Mouse (Mus musculus): Measurements from ENCODE around the gene Mboat2.
A peak's percentile ranks its signal among the peaks of the same experiment; 100 is the strongest.

Gene Mboat2

GRCm38 (mm10) chr12:24907894-24908293 is 77.2 kb downstream of the Mboat2 start:
- no peak for DNase-seq

GRCm38 (mm10) chr12:24909679-24910078 is 79.0 kb downstream of the Mboat2 start:
- no peak for DNase-seq

DNA sequence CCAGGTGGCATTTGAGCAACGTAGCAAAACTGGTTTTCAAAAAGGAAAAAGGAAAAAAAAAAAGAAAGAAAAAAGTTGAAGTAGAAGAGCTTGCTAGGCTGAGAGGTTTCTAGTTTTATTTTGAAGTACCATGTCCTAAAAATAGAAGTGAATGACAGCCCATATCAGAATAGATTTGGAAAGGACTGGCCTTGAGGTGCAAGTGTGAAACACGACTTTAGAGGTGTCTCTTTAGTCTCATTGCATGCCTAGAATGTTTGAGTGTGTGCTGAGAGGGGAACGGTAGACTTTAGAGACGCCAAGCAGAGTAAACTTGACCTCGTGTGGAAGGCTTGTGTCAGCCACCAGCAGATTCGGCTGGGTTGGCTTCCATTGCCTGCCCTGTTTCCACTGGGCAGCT is 81.5 kb downstream of the Mboat2 start:
- no peak for DNase-seq

DNA sequence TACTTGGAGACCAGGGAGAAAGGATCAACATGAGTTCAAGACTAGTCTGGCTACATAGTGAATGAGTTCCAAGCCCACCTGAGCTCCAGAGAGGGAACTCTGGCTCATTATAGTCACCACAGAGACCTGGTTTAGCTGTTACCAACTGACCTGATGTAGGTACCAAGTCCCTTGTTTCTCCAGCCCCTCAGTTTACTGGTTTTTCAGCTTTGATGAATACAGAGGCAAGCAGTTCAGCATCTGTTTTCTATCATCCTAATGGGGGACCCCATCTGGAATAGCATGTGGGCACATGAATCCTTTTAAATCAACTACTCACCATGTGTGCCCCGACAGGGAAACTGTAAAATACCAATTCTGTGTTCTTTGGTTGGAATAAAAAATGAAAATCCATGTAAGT is 82.2 kb downstream of the Mboat2 start:
- no peak for DNase-seq

- DNase-seq: no peak
Observed at GRCm38 (mm10) chr12:24918575-24919262, 88.0 kb downstream of the Mboat2 start.

DNA sequence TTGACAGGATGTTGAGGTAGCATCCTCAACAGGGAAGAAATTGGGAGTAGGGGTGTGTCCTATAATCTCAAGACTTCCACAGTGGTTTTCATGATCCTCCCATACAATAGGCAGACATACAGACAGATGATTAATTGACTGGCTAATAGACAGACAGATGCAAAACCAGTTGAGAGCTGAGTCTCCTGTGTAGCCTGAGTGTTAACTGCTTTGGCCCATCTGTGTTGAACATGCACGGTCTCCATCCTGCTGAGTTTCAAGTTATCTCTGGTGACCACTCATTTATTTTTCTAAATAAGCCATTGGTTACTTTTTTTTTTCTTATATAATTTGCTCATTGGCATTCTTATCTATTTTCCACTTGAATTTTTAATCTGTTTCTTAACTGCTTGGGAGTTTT is 90.2 kb downstream of the Mboat2 start:
- DNase-seq: no peak

DNA sequence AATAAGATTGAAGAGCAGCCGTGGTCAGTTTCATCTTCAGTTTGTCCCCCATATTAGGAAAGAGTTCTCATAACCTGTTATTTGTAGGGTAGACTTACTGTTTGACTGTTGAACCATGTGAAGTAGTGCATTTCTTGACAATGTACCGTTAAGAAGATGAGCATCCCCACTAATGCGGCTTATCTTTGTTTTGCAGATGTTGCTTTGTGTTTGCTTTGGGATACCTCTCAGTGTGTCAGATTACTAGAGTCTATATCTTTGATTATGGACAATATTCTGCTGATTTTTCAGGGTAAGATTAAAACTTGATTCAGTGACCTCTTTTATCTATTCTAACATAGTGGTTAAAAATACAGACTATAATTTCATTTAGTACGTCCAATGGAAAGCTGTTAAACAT is 93.3 kb downstream of the Mboat2 start:
- DNase-seq: no peak

- no peak for DNase-seq
Observed at GRCm38 (mm10) chr12:24925276-24925675, 94.6 kb downstream of the Mboat2 start.

- no peak for DNase-seq
Observed at GRCm38 (mm10) chr12:24925684-24926083, 95.0 kb downstream of the Mboat2 start.

DNA sequence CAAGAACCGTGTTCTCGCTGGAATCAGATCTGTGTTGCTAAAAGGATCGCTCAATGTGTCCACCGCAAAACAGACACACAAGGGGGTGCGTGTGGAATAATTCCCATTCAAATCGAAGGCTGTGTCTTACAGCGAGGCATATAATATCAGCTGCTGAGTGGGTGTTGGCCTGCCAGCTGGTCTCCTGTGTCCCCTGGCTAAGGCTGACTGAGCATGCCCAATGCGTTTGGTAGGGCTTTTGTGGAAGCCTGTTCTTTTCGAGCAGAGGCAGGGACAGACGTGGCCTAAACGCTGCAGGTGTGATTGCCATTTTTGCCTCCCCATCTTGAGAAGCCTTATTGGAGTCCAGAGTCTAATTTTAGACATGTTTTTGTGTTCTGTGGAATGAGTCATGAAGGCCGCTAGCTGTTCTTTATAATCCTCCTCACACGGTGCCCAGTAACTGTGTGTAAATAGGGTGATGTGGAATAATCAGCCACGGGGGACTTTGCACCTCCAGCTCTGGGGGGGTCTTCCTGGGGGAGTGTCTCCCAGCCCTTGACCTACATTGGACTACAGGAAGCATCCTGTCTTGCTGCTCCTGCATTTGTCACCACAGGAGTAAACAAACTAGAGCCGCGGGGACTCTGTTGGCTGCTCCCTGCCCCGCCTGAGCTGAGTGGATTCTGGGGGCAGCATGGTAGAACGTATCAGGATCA is 97.5 kb downstream of the Mboat2 start:
- peak; percentile 95 for DNase-seq

DNA sequence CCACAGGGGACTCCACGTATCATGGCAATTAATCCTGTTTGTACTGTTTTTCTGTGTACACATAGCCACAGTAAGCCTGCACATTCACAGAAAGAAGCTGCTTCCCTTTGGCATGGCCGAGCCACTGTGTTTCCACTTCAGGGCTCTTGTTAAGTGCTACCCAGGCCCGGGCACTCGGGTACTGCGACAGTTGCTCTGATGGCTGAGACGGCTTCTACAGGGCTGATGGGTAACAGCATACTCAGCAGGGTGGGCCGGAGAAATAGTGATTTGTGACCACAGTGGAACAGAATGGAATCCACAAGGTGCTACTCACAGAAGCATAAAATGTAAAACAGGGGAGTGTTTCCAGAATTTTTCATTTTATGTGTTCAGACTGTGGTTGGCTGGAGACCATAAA is 98.4 kb downstream of the Mboat2 start:
- no peak for DNase-seq

GRCm38 (mm10) chr12:24930760-24931159 is 100.1 kb downstream of the Mboat2 start:
- no peak for DNase-seq

DNA sequence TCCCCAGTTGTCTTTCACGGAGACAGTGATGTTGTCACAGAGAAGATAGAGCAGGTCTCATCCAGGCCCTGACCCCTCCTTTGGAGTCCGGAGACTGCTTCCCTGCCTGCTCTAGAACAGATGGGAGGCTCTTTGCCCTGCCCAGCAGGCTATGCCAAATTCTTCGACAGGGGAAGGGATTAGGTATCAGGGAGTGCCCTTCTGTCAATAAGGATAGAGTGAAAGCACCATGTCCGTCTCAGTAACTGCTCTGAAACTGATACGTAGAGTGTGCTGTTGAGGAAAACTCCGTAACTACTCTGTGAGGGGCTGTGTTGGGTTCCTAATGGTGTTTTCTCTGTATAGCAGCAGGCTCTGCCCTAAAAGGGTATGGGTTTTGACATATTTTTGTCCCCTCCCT is 101.4 kb downstream of the Mboat2 start:
- DNase-seq: no peak

GRCm38 (mm10) chr12:24933206-24933775 is 102.6 kb downstream of the Mboat2 start:
- no peak for DNase-seq

DNA sequence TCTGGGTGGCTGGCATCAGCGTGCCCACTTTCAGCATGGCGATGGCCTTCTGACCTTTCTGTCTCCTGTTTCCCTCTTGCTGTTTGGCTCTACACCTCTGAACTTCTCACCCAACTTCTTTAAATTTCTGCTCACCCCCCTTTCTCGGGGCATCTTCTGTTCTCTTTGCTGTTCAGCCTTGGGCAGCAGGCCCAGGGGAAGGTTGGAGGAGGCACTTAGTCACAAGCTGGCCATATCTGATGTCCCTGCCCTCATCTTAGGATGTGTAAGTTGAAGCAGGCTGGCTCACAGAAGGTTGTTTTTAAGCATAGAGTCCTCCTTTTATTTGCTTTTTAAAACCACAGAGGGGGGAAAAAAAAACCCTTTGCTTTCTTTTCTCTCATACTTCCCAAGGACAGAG is 103.3 kb downstream of the Mboat2 start:
- DNase-seq: no peak

GRCm38 (mm10) chr12:24936281-24936680 is 105.6 kb downstream of the Mboat2 start:
- no peak for DNase-seq

DNA sequence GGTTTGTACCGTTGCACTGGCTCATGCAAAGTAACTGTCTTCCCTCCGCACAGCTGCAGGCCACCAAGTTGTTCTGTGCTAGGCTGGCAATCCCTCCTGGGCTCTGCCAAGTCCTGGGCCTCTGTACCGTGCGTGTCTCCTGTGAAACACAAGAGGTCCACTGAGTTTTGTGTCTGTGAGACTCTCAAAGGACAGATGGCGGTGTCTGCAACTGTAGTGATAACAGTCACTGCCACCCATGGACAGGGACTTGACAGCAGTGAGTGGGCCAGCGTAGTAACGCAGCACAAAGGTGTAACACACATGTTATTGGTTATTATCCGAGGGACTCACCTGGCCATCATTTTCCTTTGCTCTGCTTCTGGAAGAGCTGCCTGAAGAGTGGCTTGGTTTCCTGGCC is 108.7 kb downstream of the Mboat2 start:
- DNase-seq: no peak

DNA sequence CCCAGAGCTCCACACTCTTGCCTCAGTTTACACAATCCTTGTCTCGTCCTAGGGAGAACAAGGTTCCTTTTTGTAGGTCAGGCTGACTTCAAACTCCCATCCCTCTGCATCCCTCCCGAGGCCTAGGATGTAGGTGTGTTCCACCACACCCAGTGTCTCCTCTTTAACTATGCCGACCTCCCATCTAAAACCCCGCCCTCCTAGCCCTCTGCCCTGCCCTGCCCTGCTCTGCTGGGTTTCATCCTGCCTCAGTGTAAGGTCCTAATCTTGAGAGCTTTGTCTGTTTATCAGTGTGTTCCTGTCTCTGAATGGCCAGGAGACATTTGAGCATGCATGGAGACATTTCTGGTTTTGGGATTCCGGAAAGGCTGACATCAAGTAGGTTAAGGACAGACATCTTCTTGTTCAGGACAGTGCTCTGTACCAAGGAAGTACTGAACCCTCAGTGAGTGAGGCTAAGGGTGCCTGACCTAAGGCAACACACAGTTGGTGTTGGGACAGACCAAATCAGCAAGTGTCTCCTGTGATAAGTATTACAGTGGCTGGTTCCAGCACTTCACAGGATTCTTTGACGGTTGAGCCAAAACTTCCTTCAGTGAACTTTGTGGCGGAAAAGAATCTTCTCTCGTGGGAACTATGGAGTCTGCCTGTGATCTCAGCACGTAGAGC is 112.1 kb downstream of the Mboat2 start:
- no peak for DNase-seq

- DNase-seq: no peak
Observed at GRCm38 (mm10) chr12:24943427-24943826, 112.7 kb downstream of the Mboat2 start.

DNA sequence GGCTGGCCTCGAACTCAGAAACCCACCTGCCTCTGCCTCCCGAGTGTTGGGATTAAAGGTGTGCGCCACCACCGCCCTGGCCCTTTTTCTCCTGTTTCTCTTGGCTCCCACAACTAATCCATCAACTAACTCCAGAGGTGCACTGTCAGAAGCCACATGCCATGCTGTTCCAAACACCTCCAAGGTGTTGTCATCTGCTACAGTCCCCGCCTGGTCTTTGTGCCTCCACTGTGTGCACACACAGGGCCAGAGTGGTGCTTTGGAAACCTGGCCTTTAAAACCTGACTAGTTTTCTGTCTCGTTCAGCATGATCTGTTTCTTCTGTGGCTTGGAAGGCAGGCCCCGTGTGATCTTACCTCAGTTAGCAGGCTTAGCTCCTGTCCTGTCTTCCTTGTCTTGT is 113.9 kb downstream of the Mboat2 start:
- no peak for DNase-seq

DNA sequence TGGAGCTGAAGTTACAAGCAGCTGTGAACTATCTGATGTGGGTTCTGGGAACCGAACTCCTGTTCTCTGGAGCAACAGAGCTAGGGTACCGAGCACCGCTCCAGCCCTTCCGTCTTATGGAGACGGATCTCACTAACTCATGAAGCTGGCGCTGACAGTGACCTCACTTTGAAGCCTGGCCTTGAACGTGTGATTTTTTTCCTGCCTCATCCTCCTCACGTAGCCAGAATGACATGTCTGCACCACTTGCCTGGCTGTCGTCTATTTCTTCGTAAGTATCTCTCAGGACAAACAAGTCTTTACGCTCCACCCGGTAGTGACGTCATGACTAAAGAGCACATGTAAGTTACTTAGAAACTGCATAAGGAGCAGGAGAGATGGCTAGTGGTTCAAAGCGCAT is 116.4 kb downstream of the Mboat2 start:
- DNase-seq: no peak

GRCm38 (mm10) chr12:24948344-24948743 is 117.7 kb downstream of the Mboat2 start:
- DNase-seq: peak; percentile 24

DNA sequence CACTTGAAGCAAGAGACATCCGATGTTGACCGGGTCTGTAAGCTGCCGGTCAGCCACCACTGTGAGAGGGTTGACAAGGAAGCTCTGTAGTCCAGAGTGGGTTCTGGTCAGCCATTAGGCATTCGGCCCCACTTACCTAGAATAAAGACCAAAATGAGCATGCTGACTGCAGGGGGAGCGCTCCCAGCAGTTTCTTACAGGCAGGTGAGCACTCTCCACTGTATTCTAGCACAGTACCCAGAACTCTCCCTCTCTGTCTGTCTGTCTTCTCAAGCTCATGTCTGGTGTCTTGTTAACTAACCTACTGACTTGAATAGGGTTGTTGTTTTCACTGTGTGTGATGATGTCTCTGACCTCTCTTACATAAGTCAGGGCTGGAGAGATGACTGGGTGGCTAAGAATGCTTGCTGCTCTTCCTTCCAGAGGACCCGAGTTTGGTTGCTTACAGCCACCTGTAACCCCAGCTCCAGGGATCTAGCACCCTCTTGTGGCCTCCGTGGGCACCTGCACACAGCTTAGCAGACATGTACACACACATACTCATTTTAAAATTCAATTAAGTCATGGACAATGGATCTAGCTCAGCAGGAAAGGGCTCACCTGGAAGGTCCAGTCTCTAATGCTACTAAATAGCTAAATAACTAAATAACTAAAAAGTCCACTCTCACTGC is 119.8 kb downstream of the Mboat2 start:
- DNase-seq: no peak

Data from layer of hippocampus, adult 9-11 months (tissue).